Mouse (Mus musculus) midbrain, embryonic 13.5 days (tissue): ENCODE results near the gene Iqgap2. TPM values are rescaled to one million over a fixed set of nuclear protein-coding genes. Genes with fewer than 3 reads are reported as not detected.
A peak's percentile ranks its signal among the peaks of the same experiment; 100 is the strongest.

Experiments used
- ATAC-seq: fragments of 200-750 bp; cut with Nextera tagmentation; 2 replicates; pipeline ENCODE4 v1.8.0; 2017; ENCODE audit warnings: mild to moderate bottlenecking, moderate TSS enrichment, moderate library complexity
- H3K27ac ChIP-seq: fragments of 300-500 bp; sonication (generic); 2 replicates; pipeline ENCODE4 v1.5.1; 2015; ENCODE audit warnings: inconsistent platforms, mild to moderate bottlenecking, moderate library complexity
- H3K27me3 ChIP-seq: fragments of 300-500 bp; sonication (generic); 2 replicates; pipeline ENCODE4 v1.6.1; 2015; ENCODE audit warnings: mild to moderate bottlenecking, inconsistent platforms
- H3K36me3 ChIP-seq: fragments of 300-500 bp; sonication (generic); 2 replicates; pipeline ENCODE4 v1.6.1; 2015; ENCODE audit warnings: mild to moderate bottlenecking, inconsistent platforms
- H3K4me1 ChIP-seq: fragments of 300-500 bp; sonication (generic); replicated peaks from 2 replicates; pipeline ENCODE4 v1.6.1; 2015; ENCODE audit warnings: inconsistent platforms
- H3K4me2 ChIP-seq: fragments of 300-500 bp; sonication (generic); replicated peaks from 2 replicates; pipeline ENCODE4 v1.6.1; 2015; ENCODE audit warnings: moderate library complexity, mild to moderate bottlenecking, inconsistent platforms
- H3K4me3 ChIP-seq: fragments of 300-500 bp; sonication (generic); replicated peaks from 2 replicates; pipeline ENCODE4 v1.5.1; 2015; ENCODE audit warnings: mild to moderate bottlenecking, inconsistent platforms
- H3K9ac ChIP-seq: fragments of 300-500 bp; sonication (generic); replicated peaks from 2 replicates; pipeline ENCODE4 v1.6.1; 2015; ENCODE audit warnings: mild to moderate bottlenecking, inconsistent platforms
- H3K9me3 ChIP-seq: fragments of 300-500 bp; sonication (generic); 2 replicates; pipeline ENCODE4 v1.6.1; 2016; ENCODE audit warnings: mild to moderate bottlenecking, inconsistent platforms
- WGBS: fragments of 180-500 bp; shearing (Covaris S2); methylation state at CpG from one replicate; pipeline ENCODE4 v1.1.7; 2015; 5-methylcytosine and 5-hydroxymethylcytosine counted together
- polyA plus RNA-seq: library from polyadenylated mRNA; unstranded; fragments of >200 nt; fragmentation: Nextera tagmentation; extraction: Ambion mirVana; gene quantifications from 2 replicates; pipeline ENCODE4 v1.2.1, GENCODE M21; 2015

The Iqgap2 gene
- polyA plus RNA-seq, 1 experiment from 2014 or later: 7.4 TPM

DNA sequence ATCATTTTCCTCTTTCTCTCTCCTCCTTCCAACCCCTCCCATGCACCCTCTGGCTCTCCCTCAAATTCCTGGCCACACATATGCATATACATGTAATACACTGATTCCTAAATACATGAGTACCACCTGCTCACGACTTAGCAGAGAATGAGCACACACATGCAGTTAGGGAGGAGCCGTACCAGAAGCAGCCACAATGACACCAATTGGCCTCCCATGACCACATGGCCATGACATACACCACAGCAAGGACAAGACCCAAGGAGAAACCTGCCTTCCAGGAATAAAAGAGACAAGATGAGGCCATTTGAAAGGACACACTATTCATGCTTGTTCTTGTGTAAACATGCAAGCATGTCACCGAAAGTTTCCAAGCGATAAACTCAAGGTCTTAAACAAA lies 72.8 kb downstream of the Iqgap2 start:
- WGBS: 92% methylated on average over 4 of the region's 4 CpGs
- Histone ChIP-seq H3K9ac (no peak overlapping the region), H3K27me3 (no peaks in the 10 kb centered on the region), H3K36me3 (no peaks in the 10 kb centered on the region), H3K4me3 (no peak overlapping the region), H3K4me2 (no peak overlapping the region), H3K4me1 (peaks cover 7% of the 10 kb centered on the region; the same call in 1 of the 2 replicates), H3K27ac (no peak overlapping the region), H3K9me3 (no peaks in the 10 kb centered on the region)
- no peak for ATAC-seq

- 94% methylated on average over 3 of the region's 3 CpGs for WGBS
- Histone ChIP-seq H3K36me3 (no peaks in the 10 kb centered on the region), H3K9me3 (no peaks in the 10 kb centered on the region), H3K9ac (no peak overlapping the region), H3K27ac (no peak overlapping the region), H3K4me1 (no peaks in the 10 kb centered on the region), H3K27me3 (no peaks in the 10 kb centered on the region; the same call in 1 of the 2 replicates), H3K4me2 (no peak overlapping the region), H3K4me3 (no peak overlapping the region)
- ATAC-seq: no peak
Observed at GRCm38 (mm10) chr13:95813643-95814042, 78.1 kb downstream of the Iqgap2 start.

GRCm38 (mm10) chr13:95810796-95811195 lies 80.9 kb downstream of the Iqgap2 start:
- Histone ChIP-seq H3K4me2 (no peak overlapping the region), H3K4me3 (no peak overlapping the region), H3K4me1 (peaks cover 19% of the 10 kb centered on the region), H3K27me3 (no peaks in the 10 kb centered on the region; the same call in 1 of the 2 replicates), H3K27ac (no peak overlapping the region), H3K9me3 (no peaks in the 10 kb centered on the region), H3K9ac (no peak overlapping the region), H3K36me3 (no peaks in the 10 kb centered on the region)
- 61% methylated on average over 2 of the region's 2 CpGs for WGBS
- no peak for ATAC-seq

DNA sequence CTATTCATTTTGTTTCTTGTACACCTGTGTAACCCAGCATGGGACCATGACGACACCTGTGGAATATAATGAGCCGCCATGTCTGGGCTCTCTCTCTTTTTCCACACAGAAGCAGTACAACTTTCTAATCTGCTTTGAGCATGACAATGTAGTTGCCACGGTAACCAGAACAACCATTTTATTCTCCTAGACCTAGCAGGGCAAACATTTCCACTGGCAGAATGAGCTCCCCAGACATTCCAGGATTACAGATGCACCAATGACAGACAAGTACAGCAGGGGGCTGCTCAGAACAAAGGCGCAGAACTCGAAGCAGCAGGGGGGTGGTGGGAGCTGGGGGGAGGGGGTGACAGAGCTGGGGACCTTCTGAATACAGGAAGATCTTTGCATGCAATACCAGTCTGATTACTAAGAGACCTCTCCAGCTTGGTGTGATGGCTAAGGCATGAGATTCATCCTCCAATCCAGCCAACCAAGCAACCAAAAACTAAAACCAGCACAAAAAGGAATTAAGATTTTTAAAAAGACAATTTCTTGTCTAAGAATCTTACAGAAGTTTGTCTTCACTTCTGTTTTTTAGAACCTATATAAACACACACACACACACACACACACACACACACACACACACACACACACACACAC lies 84.5 kb downstream of the Iqgap2 start:
- no peak overlapping the region for H3K4me3 ChIP-seq
- H3K4me2 ChIP-seq: peak overlapping the region; percentile 27
- H3K9ac ChIP-seq: no peak overlapping the region
- WGBS: 1% methylated on average over 5 of the region's 5 CpGs
- H3K4me1 ChIP-seq: peaks cover 22% of the 10 kb centered on the region
- no peaks in the 10 kb centered on the region for H3K36me3 ChIP-seq
- peak; percentile 97 for ATAC-seq
- H3K27ac ChIP-seq: peak overlapping the region; percentile 71
- H3K9me3 ChIP-seq: no peaks in the 10 kb centered on the region
- no peaks in the 10 kb centered on the region; the same call in none of the 2 replicates for H3K27me3 ChIP-seq

DNA sequence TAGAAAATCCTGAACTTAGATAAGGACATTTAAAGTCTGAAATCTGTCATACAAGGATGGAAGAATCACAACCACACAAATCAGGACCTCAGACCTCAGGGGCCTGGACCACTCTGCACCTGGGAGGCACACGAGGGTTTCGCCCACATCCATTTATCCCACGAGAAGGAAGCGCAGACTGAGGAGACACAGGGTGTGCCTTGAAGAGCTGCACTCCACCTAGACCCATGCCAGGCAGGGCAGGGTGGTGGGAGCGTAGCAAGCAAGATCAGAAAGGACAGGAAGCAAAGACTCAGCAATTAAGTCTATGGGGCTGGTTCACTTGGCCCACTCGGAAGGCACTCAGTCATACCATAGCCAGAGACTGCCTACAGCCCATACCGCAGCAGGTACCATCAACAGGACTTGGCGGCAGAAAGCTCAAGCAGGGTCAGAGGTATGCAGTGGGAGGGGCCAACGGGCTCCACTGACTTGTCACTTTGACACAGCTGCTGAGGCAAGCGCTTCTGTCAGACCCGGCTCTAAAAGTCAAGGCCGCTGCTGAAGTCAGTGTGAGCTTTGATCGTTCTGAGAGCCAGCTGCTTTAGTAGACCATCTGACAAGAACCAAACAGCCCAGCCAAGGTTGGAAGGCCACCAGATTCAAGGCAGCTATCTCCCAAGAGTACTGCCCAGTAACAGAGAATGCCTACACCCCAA lies 86.1 kb downstream of the Iqgap2 start:
- Histone ChIP-seq H3K27ac (no peak overlapping the region), H3K36me3 (no peaks in the 10 kb centered on the region), H3K4me2 (no peak overlapping the region), H3K9ac (no peak overlapping the region), H3K9me3 (no peaks in the 10 kb centered on the region), H3K27me3 (no peaks in the 10 kb centered on the region; the same call in 1 of the 2 replicates), H3K4me3 (no peak overlapping the region), H3K4me1 (peaks cover 22% of the 10 kb centered on the region)
- whole genome bisulfite sequencing: 57% methylated on average over 13 of the region's 13 CpGs
- ATAC-seq: no peak

GRCm38 (mm10) chr13:95804113-95804512 lies 87.6 kb downstream of the Iqgap2 start:
- WGBS: 89% methylated on average over 6 of the region's 6 CpGs
- Histone ChIP-seq H3K27me3 (no peaks in the 10 kb centered on the region; the same call in 1 of the 2 replicates), H3K27ac (no peak overlapping the region)

DNA sequence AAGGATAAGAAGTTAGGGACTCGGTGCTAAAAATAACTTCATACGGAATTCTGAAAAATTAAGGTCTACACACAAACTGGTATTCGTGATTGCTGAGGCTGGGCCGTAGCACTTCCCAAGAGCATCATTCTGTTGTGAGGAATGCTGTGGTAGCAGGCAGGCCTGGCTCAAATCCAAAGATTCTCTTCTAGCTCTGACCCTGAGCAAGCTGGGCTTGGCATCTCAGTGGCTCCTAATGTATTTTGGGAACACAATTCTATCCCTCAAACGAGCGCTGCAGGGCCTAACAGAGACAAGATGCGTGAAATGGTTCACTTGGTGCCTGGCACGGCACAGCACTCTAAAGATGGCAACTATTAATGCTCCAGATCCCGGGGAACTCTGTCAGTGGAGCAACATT lies 90.8 kb downstream of the Iqgap2 start:
- Histone ChIP-seq H3K9me3 (no peaks in the 10 kb centered on the region), H3K4me2 (no peak overlapping the region), H3K36me3 (no peaks in the 10 kb centered on the region), H3K27me3 (no peaks in the 10 kb centered on the region; the same call in 1 of the 2 replicates), H3K9ac (no peak overlapping the region), H3K4me1 (peaks cover 11% of the 10 kb centered on the region), H3K4me3 (no peak overlapping the region), H3K27ac (no peak overlapping the region)
- ATAC-seq: no peak
- WGBS: 90% methylated on average over 9 of the region's 9 CpGs

More at GRCm38 (mm10) chr13:95804113-95804512, 87.6 kb downstream of the Iqgap2 start:
- H3K4me1 ChIP-seq: peaks cover 22% of the 10 kb centered on the region
- no peaks in the 10 kb centered on the region for H3K9me3 ChIP-seq
- no peaks in the 10 kb centered on the region for H3K36me3 ChIP-seq
- no peak overlapping the region for H3K4me3 ChIP-seq
- ATAC-seq: no peak
- no peak overlapping the region for H3K4me2 ChIP-seq
- no peak overlapping the region for H3K9ac ChIP-seq

DNA sequence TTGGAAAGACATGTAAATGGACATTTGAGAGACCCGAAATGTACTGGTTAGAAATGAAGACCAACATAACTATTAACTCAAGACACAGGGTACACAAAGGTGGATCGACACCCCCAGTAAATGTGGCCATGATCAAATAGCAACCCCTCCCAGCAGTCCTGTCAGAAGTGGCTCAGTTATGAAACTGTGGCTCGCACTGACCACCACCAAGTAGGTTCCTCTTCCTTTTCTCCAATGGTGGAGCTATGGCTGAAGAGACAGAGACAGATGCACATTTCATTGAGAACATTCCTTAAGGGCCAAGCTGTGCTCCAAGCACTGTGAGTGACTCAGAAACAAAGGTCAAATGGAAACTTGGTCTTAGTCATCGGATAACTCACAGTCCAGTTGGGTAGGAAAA lies 92.4 kb downstream of the Iqgap2 start:
- no peaks in the 10 kb centered on the region; the same call in 1 of the 2 replicates for H3K27me3 ChIP-seq
- H3K36me3 ChIP-seq: no peaks in the 10 kb centered on the region
- H3K4me2 ChIP-seq: no peak overlapping the region
- peaks cover 7% of the 10 kb centered on the region; the same call in 1 of the 2 replicates for H3K4me1 ChIP-seq
- 80% methylated on average over 4 of the region's 4 CpGs for WGBS
- no peak overlapping the region for H3K4me3 ChIP-seq
- no peak overlapping the region for H3K9ac ChIP-seq
- H3K27ac ChIP-seq: no peak overlapping the region
- no peak for ATAC-seq
- H3K9me3 ChIP-seq: no peaks in the 10 kb centered on the region

DNA sequence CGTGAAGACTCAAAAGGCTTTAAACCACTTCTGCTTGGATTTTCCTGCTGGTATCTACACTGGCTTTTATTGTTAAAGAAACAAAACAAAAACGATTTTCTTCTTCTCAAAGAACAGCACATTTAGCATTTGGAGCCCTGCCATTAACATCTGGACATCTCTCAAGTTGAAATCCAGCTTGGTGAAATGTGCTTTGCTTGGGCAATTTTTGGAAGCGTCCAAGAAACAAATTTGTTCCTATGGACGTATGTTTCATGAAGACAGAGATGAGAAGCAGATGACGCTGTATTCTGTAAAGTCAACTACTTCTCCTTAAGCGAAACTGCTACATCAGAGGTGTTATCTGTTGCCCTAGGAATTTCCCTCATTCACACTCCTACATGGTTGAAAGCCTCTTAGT lies 93.0 kb downstream of the Iqgap2 start:
- Histone ChIP-seq H3K9ac (no peak overlapping the region), H3K27me3 (no peaks in the 10 kb centered on the region), H3K4me2 (no peak overlapping the region), H3K36me3 (no peaks in the 10 kb centered on the region), H3K27ac (no peak overlapping the region), H3K4me3 (no peak overlapping the region), H3K9me3 (no peaks in the 10 kb centered on the region), H3K4me1 (peaks cover 7% of the 10 kb centered on the region; the same call in 1 of the 2 replicates)
- no peak for ATAC-seq
- WGBS: 44% methylated on average over 6 of the region's 6 CpGs

DNA sequence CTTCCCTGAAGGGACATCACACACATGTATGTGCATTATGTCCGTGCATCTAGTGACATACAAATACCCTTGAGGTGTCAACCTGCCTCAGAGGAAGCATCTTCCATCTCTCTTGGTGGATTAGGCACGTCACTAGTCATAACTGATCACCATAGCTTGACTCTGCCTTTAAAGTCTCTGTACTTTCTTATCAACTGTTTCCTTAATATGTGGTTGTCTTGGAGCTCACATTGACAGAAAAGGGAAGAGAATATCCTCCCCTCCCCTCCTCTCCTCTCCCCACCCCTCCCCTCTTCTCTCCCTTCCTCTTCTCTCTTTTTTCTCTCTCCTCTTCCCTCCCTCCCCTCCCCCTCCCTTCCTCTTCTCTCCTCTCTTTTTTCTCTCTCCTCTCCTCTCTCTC lies 94.2 kb downstream of the Iqgap2 start:
- H3K36me3 ChIP-seq: no peaks in the 10 kb centered on the region
- H3K27ac ChIP-seq: no peak overlapping the region
- no peak overlapping the region for H3K4me2 ChIP-seq
- H3K9ac ChIP-seq: no peak overlapping the region
- WGBS: 100% methylated on average over 2 of the region's 2 CpGs
- no peaks in the 10 kb centered on the region for H3K9me3 ChIP-seq
- no peaks in the 10 kb centered on the region for H3K27me3 ChIP-seq
- H3K4me1 ChIP-seq: peaks cover 7% of the 10 kb centered on the region; the same call in 1 of the 2 replicates
- no peak overlapping the region for H3K4me3 ChIP-seq
- ATAC-seq: no peak

DNA sequence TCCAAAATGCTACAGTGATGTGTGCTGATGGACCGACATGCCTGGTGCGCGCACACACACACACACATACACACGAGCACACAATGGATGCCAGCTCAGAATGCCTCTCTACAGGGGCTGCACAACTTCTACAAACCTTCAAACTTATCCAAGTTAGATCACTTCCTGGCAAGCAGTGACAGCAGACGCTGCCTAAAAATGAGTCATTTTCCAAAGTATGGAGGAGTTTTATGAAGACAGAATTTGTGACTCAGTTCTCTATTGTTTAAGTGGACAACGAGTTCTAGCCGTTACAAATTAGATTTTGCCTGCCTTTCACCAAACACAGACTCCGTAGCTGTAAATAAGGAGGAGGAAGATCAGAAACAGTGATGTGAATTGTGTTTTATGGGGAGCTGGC lies 97.4 kb downstream of the Iqgap2 start:
- Histone ChIP-seq H3K4me2 (no peak overlapping the region), H3K4me3 (no peak overlapping the region), H3K9me3 (no peaks in the 10 kb centered on the region), H3K9ac (no peak overlapping the region), H3K36me3 (no peaks in the 10 kb centered on the region), H3K27me3 (no peaks in the 10 kb centered on the region), H3K27ac (no peak overlapping the region), H3K4me1 (peaks cover 7% of the 10 kb centered on the region; the same call in 1 of the 2 replicates)
- WGBS: 83% methylated on average over 8 of the region's 8 CpGs
- ATAC-seq: no peak

DNA sequence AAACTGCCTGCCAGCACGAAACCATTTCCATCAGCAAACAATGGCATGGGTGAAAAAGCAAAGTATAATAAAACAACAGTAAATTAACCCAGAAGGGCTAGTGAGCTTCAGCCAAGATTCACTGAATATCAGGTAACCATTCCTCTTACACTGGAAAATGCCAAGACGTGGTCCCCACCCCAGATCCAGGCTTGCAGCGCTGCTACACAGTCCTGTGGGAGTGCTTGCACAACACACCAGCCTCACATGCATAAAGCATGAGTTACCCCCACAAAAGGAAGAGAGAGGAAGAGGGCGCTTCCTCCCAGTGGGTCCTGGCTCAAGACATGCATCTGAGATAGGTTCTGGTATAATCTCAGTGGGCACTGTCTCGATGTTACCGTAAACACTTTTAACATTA lies 100.8 kb downstream of the Iqgap2 start:
- H3K4me1 ChIP-seq: no peaks in the 10 kb centered on the region
- no peaks in the 10 kb centered on the region for H3K36me3 ChIP-seq
- H3K4me2 ChIP-seq: no peak overlapping the region
- ATAC-seq: no peak
- no peaks in the 10 kb centered on the region for H3K27me3 ChIP-seq
- no peak overlapping the region for H3K9ac ChIP-seq
- H3K9me3 ChIP-seq: no peaks in the 10 kb centered on the region
- no peak overlapping the region for H3K4me3 ChIP-seq
- H3K27ac ChIP-seq: no peak overlapping the region
- 81% methylated on average over 6 of the region's 6 CpGs for WGBS
